Mouse (Mus musculus) liver, postnatal 0 days (tissue): ENCODE measurements at regions not wholly inside any gene's neighbourhood (a gene's known extent, or its start where the extent isn't known, plus 50 kb on each side); places are given as distances from the start of the nearest gene placed in this dataset.

ENCODE experiments used
- CTCF ChIP-seq: sonication (generic); IDR thresholded peaks from 2 replicates; pipeline ENCODE4 v1.5.1; 2016; ENCODE audit warnings: antibody characterized with exemption, low read depth
- EP300 ChIP-seq: IDR thresholded peaks from 2 replicates; pipeline ENCODE4 v1.6.1; 2016; ENCODE audit warnings: antibody characterized with exemption, low read depth, mild to moderate bottlenecking

DNA sequence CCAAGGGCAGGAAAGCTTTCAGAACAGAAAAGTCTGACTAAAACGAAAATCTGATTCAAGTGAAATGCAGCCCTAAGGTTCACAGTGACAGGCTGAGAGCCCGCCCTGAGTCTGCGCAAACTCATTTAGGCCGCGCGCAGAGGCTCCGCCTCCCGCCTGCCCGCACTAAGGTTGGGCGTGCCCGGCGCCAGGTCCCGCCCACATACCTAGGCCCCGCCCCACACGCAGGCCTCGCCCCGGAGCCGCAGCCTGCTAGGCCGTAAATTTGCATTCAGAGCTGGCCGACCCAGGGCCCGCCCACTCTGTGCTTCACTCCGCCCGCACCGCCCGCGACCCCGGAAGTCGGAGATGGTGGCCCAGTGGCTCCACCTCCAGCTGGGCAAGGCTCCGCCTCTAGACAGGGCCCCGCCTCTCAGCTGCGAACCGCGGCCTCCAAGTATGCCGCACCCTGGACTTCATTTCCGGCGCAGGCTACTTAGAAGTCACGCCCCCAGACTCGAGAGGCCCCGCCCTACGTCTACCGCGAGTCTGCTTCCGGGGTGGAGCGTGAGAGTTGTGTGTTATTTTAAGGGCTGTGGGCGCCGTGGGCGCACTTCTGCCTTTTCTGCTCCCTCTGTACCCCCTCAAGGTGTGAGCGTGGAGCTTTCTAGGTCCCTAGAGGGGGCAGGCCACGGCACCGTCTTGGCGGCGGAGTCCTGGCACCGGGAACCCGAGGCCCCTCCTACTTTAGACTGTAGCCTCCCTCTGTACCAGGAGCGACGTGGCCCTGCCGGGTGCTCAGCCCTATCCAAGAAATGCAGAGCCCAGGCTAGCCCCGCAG, 52.3 kb upstream of the Wnt7b start:
- TF ChIP-seq EP300 (no peak; the same call in 1 of the 2 replicates), CTCF (peak; percentile 0; the same call in 1 of the 2 replicates)
